Mouse (Mus musculus): ENCODE results near the gene Wdr93. TPM values are rescaled to one million over a fixed set of nuclear protein-coding genes. Genes with fewer than 3 reads are reported as not detected.

Gene Wdr93
- polyA plus RNA-seq, 1 experiment from 2014 or later: 0.35 TPM

GRCm38 (mm10) chr7:79731438-79731837 lies 11.5 kb upstream of the Wdr93 start:
- H3K36me3 ChIP-seq: no peaks in the 10 kb centered on the region
- 89% methylated on average over 13 of the region's 13 CpGs for WGBS

DNA sequence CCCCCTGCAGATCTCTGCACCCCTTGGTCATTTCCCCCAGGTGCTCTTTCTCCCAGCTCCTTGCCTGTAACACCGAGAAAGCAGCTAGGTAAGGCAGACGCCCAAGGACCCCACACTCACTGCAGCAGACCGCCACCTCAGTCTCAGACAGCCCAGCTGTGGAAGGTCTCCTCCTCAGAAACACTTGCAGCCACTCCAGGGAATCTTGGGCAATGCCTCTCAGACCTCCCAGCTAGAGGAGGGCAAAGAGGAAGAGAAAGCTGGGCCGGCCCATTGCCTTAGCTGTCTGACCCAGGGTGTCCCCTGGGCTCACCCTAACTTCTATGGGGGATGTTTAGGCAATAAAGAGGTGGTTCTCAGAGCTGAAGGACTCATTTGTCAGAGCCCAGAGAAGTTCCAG lies 10.3 kb upstream of the Wdr93 start, which contains the start of gene Plin1:
Gene Plin1 (minus strand): TSS at position 282 of the 400 bp plus-strand sequence.
- peaks cover 36% of the 10 kb centered on the region for H3K27me3 ChIP-seq (ENCODE audit: low read depth, poor library complexity, severe bottlenecking)
- WGBS: 57% methylated on average over 4 of the region's 4 CpGs
- no peaks in the 10 kb centered on the region for H3K9me3 ChIP-seq (replicated peaks)
- H3K36me3 ChIP-seq: peaks cover 10% of the 10 kb centered on the region
- H3K4me1 ChIP-seq: peaks cover 5% of the 10 kb centered on the region; the same call in 1 of the 2 replicates
- no peak within 1 kb of the TSS for H3K4me3 ChIP-seq
- no peak within 1 kb of the TSS for H3K27ac ChIP-seq
- DNase-seq (ENCODE audit: low spot score): no peak

More at GRCm38 (mm10) chr7:79731438-79731837, 11.5 kb upstream of the Wdr93 start:
- Histone ChIP-seq H3K27ac (no peak overlapping the region), H3K9me3 (replicated peaks) (no peaks in the 10 kb centered on the region), H3K4me3 (no peak overlapping the region), H3K4me1 (peaks cover 5% of the 10 kb centered on the region; the same call in 1 of the 2 replicates), H3K27me3 (ENCODE audit: low read depth, poor library complexity, severe bottlenecking) (peaks cover 37% of the 10 kb centered on the region)
- no peak for DNase-seq (ENCODE audit: low spot score)

- no peaks in the 10 kb centered on the region; the same call in 1 of the 2 replicates for H3K4me1 ChIP-seq
- no peak overlapping the region for H3K4me3 ChIP-seq
- no peaks in the 10 kb centered on the region for H3K9me3 ChIP-seq (replicated peaks)
- peaks cover 22% of the 10 kb centered on the region for H3K27me3 ChIP-seq (ENCODE audit: low read depth, poor library complexity, severe bottlenecking)
- H3K27ac ChIP-seq: no peak overlapping the region
- WGBS: 85% methylated on average over 8 of the region's 8 CpGs
- peaks cover 13% of the 10 kb centered on the region for H3K36me3 ChIP-seq
- DNase-seq (ENCODE audit: low spot score): no peak
Observed at GRCm38 (mm10) chr7:79734563-79734962, 8.4 kb upstream of the Wdr93 start.

DNA sequence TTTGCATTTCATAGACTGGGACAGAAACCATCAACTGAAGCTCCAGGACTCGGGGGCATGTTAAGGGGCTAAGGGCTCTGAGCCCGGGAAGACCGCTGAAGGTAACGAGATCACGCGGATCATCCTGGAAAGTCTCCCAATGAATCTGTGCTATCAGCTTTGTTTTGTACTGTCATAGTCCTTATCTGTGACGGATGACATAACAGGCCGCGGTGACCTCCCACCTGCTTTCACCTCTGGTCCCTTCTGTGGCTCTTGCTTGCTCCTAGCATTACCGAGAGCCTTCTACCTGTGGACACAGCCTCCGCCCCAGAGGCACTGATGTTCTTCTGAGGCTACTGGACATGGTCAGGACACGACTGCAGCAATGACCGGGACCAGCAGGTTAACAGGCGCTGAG lies 6.5 kb upstream of the Wdr93 start:
- Histone ChIP-seq H3K27ac (no peak overlapping the region), H3K36me3 (peaks cover 13% of the 10 kb centered on the region), H3K9me3 (replicated peaks) (no peaks in the 10 kb centered on the region), H3K4me1 (no peaks in the 10 kb centered on the region), H3K27me3 (ENCODE audit: low read depth, poor library complexity, severe bottlenecking) (peaks cover 5% of the 10 kb centered on the region), H3K4me3 (no peak overlapping the region)
- DNase-seq (ENCODE audit: low spot score): no peak
- WGBS: 93% methylated on average over 14 of the region's 14 CpGs

GRCm38 (mm10) chr7:79738913-79739312 lies 4.0 kb upstream of the Wdr93 start:
- no peak for DNase-seq (ENCODE audit: low spot score)
- Histone ChIP-seq H3K36me3 (peaks cover 13% of the 10 kb centered on the region), H3K9me3 (replicated peaks) (no peaks in the 10 kb centered on the region), H3K27ac (no peak overlapping the region), H3K4me3 (no peak overlapping the region), H3K4me1 (peaks cover 15% of the 10 kb centered on the region), H3K27me3 (ENCODE audit: low read depth, poor library complexity, severe bottlenecking) (no peaks in the 10 kb centered on the region)
- 97% methylated on average over 2 of the region's 2 CpGs for WGBS

DNA sequence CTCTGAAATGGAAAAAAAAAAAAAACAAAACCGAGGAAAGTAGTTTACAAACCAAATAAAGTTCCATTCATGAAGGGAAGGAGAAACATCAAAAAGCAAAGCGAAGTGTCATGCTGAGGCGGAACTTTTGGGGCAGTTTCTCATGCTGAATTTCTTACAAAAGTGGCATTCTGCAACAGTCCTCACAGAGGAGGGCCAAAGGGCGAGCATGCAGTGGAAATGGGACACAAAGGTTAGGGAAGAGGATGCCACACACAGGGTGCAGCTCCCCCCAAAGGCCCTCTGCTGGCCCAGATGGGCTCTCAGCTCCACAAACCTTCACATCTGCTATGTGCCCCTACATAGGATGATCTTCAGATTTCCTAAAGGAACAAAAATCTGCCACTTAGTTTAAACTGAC lies 2.7 kb upstream of the Wdr93 start:
- H3K27me3 ChIP-seq (ENCODE audit: low read depth, poor library complexity, severe bottlenecking): no peaks in the 10 kb centered on the region
- WGBS: 83% methylated on average over 4 of the region's 4 CpGs
- H3K9me3 ChIP-seq (replicated peaks): no peaks in the 10 kb centered on the region
- peaks cover 15% of the 10 kb centered on the region for H3K4me1 ChIP-seq
- DNase-seq (ENCODE audit: low spot score): no peak
- no peak overlapping the region for H3K4me3 ChIP-seq
- H3K36me3 ChIP-seq: peaks cover 13% of the 10 kb centered on the region
- H3K27ac ChIP-seq: no peak overlapping the region

- H3K27me3 ChIP-seq (ENCODE audit: low read depth, poor library complexity, severe bottlenecking): no peaks in the 10 kb centered on the region
- no peaks in the 10 kb centered on the region for H3K9me3 ChIP-seq (replicated peaks)
- H3K4me1 ChIP-seq: peaks cover 15% of the 10 kb centered on the region
- peak overlapping the region; percentile 78 for H3K27ac ChIP-seq
- peaks cover 6% of the 10 kb centered on the region for H3K36me3 ChIP-seq
- H3K4me3 ChIP-seq: peak overlapping the region; percentile 88
- DNase-seq (ENCODE audit: low spot score): no peak
- WGBS: 28% methylated on average over 11 of the region's 11 CpGs
Observed at GRCm38 (mm10) chr7:79742277-79742658, 695 bp upstream of the Wdr93 start.

DNA sequence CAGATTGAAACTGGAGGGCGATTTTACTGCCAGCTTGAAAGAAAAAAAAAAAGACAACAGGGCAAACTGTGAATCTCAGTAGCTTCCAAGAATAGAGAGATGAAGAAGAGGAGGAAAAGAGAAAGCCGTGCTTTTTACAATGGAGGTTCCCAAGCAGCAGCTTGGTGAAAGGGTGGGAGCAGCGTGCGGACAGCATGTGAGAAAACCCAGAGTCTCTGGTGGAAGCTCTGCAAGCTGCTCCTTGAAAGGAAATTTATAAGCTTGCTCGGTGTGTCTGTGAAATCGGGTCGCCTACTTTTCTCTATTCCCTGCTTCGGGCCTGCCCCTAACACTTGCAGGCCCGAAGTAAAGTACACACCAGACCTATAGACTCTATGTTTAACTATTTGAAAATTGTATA lies 1.1 kb downstream of the Wdr93 start:
- H3K27ac ChIP-seq: no peak overlapping the region
- WGBS: 92% methylated on average over 9 of the region's 9 CpGs
- no peak for DNase-seq (ENCODE audit: low spot score)
- peaks cover 15% of the 10 kb centered on the region for H3K4me1 ChIP-seq
- H3K36me3 ChIP-seq: no peaks in the 10 kb centered on the region
- no peak overlapping the region for H3K4me3 ChIP-seq
- no peaks in the 10 kb centered on the region for H3K9me3 ChIP-seq (replicated peaks)
- no peaks in the 10 kb centered on the region for H3K27me3 ChIP-seq (ENCODE audit: low read depth, poor library complexity, severe bottlenecking)

DNA sequence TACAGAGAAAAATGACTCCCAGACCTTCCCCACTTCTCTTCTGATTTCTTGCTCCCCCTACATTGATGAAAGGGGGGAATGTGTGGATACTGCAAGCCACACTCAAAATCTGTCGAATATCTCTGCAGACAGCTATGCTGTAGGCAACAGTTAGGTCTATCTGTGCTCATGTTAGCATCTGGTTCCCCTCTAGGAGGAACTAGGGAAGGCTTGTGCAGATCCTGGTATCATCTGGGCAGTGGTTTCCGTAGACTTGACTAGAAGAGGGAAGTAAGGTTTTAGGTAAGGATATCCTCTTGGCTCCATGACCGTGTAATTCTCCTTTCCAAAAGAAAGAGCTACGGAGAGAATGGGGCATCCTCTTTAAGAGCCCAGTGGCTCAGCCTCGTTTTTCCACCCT lies 1.6 kb downstream of the Wdr93 start:
- H3K27me3 ChIP-seq (ENCODE audit: low read depth, poor library complexity, severe bottlenecking): no peaks in the 10 kb centered on the region
- H3K4me3 ChIP-seq: no peak overlapping the region
- no peaks in the 10 kb centered on the region for H3K9me3 ChIP-seq (replicated peaks)
- no peak for DNase-seq (ENCODE audit: low spot score)
- 82% methylated on average over 5 of the region's 5 CpGs for WGBS
- H3K36me3 ChIP-seq: no peaks in the 10 kb centered on the region
- no peak overlapping the region for H3K27ac ChIP-seq
- H3K4me1 ChIP-seq: peaks cover 15% of the 10 kb centered on the region

DNA sequence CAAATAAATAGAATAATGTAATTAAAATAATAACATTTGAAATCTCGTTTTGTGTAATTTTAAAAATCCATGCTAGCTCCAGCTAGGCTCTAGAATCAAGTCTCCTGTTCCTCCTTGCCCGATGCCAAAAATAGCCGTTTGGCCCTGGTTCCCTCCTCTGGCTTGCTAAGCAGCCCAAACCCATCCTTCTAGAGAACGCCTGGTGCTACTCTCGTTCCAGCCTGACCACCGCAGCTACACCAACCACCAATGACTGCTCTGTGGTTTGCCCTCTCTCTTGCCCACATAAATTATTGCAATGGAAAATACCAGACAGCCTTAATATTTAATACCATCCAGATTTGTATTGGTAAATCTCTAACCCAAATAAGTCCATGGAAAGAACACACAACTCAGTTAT lies 4.7 kb downstream of the Wdr93 start:
- Histone ChIP-seq H3K27ac (no peak overlapping the region), H3K27me3 (ENCODE audit: low read depth, poor library complexity, severe bottlenecking) (no peaks in the 10 kb centered on the region), H3K4me3 (no peak overlapping the region), H3K36me3 (no peaks in the 10 kb centered on the region), H3K9me3 (replicated peaks) (no peaks in the 10 kb centered on the region), H3K4me1 (peaks cover 10% of the 10 kb centered on the region)
- WGBS: 83% methylated on average over 6 of the region's 6 CpGs
- DNase-seq (ENCODE audit: low spot score): no peak

DNA sequence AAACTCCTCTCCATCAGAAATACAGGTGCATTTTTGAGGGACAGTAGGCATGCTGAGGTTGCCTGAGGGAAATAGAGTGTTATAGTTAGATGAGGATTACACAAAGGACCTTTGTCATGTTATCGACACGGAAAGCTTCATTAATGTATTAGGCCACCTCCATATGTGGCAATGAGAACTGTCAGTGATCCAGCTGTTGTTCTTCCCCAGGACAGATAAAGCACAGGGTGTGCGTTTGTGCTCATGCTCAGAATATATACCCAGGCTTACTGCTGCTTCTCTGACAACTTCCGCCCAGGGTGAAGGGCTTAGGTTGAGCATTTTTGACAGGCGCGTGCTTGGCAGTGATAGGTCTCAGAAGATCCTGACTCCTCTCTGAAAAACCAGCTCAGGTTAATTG lies 6.5 kb downstream of the Wdr93 start:
- WGBS: 92% methylated on average over 6 of the region's 6 CpGs
- H3K9me3 ChIP-seq (replicated peaks): no peaks in the 10 kb centered on the region
- no peak overlapping the region for H3K27ac ChIP-seq
- H3K4me3 ChIP-seq: no peak overlapping the region
- H3K27me3 ChIP-seq (ENCODE audit: low read depth, poor library complexity, severe bottlenecking): no peaks in the 10 kb centered on the region
- H3K36me3 ChIP-seq: no peaks in the 10 kb centered on the region
- no peaks in the 10 kb centered on the region for H3K4me1 ChIP-seq
- DNase-seq (ENCODE audit: low spot score): no peak

- 54% methylated on average over 2 of the region's 2 CpGs for WGBS
- no peak for DNase-seq (ENCODE audit: low spot score)
- Histone ChIP-seq H3K9me3 (replicated peaks) (no peaks in the 10 kb centered on the region), H3K4me1 (no peaks in the 10 kb centered on the region), H3K27me3 (ENCODE audit: low read depth, poor library complexity, severe bottlenecking) (no peaks in the 10 kb centered on the region), H3K36me3 (no peaks in the 10 kb centered on the region), H3K4me3 (no peak overlapping the region), H3K27ac (no peak overlapping the region)
Observed at GRCm38 (mm10) chr7:79756334-79756733, 13.4 kb downstream of the Wdr93 start.

DNA sequence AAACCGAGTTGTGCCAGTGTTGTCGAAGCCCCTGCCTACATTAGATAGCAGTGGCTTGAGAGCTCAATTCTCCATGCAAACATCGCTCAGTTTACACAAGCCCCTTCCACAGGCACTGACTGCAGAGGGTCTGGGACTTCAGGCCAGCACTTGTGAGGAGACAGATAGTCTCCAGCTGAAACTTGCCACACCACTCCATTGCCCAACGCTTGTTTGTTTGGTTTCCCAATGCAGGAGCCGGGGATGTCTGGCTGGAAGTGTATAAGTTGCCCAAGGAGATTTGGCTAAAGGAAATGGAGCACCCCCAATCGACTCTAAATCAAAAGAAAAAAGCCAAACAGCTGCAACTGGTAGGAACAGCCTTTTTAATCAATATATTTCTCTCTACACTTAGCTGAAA lies 15.2 kb downstream of the Wdr93 start:
- H3K4me1 ChIP-seq: no peaks in the 10 kb centered on the region
- no peaks in the 10 kb centered on the region for H3K36me3 ChIP-seq
- H3K27me3 ChIP-seq (ENCODE audit: low read depth, poor library complexity, severe bottlenecking): no peaks in the 10 kb centered on the region
- WGBS: 71% methylated on average over 6 of the region's 6 CpGs
- no peak overlapping the region for H3K4me3 ChIP-seq
- H3K27ac ChIP-seq: no peak overlapping the region
- no peak for DNase-seq (ENCODE audit: low spot score)
- no peaks in the 10 kb centered on the region for H3K9me3 ChIP-seq (replicated peaks)

- H3K27ac ChIP-seq: no peak overlapping the region
- H3K4me1 ChIP-seq: no peaks in the 10 kb centered on the region
- H3K4me3 ChIP-seq: no peak overlapping the region
- no peak for DNase-seq (ENCODE audit: low spot score)
- H3K9me3 ChIP-seq (replicated peaks): no peaks in the 10 kb centered on the region
- H3K27me3 ChIP-seq (ENCODE audit: low read depth, poor library complexity, severe bottlenecking): no peaks in the 10 kb centered on the region
- H3K36me3 ChIP-seq: no peaks in the 10 kb centered on the region
Observed at GRCm38 (mm10) chr7:79759766-79760165, 16.8 kb downstream of the Wdr93 start.
